Mouse (Mus musculus): ENCODE measurements around the gene Ccpg1os. TPM values are rescaled to one million over a fixed set of nuclear protein-coding genes. Genes with fewer than 3 reads are reported as not detected.
A peak's percentile ranks its signal among the peaks of the same experiment; 100 is the strongest.

Gene Ccpg1os
- total RNA-seq, 2 experiments from 2014 or later: 5.9 to 6.7 TPM

DNA sequence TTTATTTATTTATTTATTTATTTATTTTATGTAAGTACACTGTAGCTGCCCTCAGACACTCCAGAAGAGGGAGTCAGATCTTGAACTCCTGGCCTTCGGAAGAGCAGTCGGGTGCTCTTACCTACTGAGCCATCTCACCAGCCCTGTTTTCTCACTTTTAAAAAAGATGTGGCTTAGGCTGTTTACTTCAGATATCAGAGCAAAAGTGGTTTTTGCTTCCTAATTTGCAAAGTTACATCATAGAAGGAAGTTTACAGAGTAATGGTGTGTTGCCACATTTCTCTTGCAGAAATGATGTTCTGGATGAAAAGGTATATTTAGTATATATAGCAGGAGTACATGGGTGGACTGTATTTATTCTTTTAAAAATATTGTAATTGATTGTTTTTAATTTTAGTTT, 6.2 kb upstream of the Ccpg1os start:
- intact Hi-C loops (cut with DNase I; ENCODE audit: low total_unique reads): no loop called here

DNA sequence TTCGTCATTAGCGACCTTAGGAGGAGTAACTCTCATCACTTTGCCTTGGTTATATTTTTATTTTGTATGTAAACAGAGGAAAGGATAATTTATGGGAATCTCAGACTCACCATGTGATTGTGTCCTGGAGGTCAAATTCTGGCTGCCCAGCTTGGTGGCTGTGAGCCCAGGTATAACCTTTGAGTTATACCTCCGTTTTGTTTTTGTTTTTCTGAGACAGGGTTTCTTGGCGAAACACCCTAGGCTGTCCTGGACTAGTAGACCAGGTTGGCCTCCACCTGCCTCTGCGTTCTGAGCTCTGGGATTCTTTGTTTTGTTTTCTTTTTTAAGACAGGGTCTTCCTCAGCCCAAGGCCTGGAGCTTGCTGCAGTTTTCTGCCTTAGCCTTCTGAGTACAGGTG, 3.5 kb upstream of the Ccpg1os start:
- intact Hi-C loops (cut with DNase I; ENCODE audit: low total_unique reads): no loop called here
- no peak for DNase-seq

More for the DNA sequence above, 6.2 kb upstream of the Ccpg1os start:
- no peak for DNase-seq

DNA sequence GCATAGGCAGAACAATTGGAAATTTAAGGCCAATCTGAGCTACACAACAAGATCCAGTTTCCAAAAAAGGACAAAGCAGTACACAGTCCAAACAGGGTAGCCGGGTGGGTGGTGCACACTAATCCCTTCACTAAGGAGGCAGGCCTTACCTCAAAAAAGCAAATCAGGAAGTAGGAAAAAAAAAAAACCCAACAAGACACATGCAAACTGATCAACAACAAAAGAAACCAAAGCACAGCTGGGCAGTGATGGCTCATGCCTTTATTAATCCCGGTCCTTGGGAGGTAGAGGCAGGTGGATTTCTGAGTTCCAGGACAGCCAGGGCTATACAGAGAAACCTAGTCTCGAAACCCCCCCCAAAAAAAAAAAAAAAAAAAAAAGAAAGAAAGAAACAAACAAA, 2.5 kb upstream of the Ccpg1os start:
- intact Hi-C loops (cut with DNase I; ENCODE audit: low total_unique reads): no loop called here
- DNase-seq: no peak

DNA sequence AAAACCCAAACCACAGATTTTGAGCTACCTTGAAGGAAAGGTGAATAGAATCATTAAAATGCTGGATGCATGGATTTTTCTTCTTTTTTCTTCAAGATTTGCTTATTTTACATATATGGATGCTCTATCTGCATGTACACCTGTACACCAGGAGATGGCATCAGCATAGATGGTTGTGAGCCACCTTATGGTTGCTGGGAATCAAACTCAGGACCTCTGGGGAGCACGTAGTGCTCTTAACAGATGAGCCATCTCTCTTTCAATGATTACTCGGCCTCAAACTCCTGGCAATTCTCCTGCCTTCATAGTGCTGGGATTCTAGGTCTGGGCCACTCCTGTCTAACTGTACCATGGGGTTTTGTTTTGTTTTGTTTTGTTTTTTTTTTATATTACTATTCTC, 2.1 kb downstream of the Ccpg1os start:
- no peak for DNase-seq
- intact Hi-C loops (cut with DNase I; ENCODE audit: low total_unique reads): no loop called here

DNA sequence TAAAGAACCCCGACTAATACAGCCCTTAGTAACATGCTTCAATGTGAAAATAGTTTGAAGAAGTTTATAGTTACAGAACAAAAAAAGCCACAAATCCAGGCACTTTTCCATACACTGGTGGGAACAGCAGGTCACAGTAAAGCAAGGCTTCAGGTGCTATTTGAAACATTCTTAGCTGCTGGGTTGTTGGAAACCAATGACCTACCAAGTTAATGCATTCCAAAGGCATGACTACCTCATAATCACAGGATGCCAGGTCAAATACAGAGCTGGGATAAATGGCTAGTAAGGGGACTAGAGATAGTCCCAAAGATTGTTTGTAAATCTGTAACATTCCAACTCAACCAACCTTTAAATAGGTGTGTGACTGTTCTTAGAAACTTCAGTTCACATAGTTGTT, 9.9 kb downstream of the Ccpg1os start:
- intact Hi-C loops (cut with DNase I; ENCODE audit: low total_unique reads): no loop called here
- no peak for DNase-seq

DNA sequence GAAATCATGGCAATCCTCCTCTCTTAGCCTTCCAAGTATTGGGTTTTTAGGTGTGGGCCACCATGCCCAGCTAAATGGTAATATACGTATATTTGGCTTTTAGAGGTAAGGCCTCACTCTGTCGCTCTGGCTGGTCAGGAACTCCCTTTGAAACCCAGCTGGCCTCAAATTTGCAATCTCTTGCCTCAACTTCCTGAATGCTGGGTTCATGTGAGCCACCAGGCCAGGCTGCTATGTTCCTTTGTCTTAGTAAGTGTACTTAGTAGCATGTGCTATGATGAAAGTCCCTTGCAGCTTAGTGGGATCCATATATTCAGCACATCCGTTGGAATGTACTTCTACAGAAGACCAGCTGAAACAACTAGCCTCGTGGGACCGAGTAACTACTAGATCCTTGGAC, 10.4 kb downstream of the Ccpg1os start:
- intact Hi-C loops (cut with DNase I; ENCODE audit: low total_unique reads): no loop called here

DNA sequence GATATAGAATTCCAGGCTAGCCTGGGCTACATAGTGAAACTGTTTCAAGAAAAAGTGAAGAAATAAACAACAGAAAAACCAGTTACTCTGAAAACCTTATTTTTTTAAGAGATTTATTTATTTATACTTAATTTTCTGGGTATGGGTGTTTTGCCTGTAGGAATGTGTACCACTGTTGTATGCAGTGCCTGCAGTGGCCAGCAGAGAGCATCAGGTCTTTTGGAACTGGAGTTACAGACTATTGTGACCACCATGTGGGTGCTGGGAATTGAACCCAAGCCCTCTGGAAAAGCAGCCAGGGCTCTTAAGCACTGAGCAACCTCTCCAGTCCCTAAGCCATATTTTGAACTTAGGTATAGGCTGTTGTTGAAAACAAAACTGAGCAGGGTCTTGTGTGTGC, 12.2 kb downstream of the Ccpg1os start:
- no peak for DNase-seq
- intact Hi-C loops (cut with DNase I; ENCODE audit: low total_unique reads): no loop called here

More for the DNA sequence above, 10.4 kb downstream of the Ccpg1os start:
- DNase-seq: no peak

DNA sequence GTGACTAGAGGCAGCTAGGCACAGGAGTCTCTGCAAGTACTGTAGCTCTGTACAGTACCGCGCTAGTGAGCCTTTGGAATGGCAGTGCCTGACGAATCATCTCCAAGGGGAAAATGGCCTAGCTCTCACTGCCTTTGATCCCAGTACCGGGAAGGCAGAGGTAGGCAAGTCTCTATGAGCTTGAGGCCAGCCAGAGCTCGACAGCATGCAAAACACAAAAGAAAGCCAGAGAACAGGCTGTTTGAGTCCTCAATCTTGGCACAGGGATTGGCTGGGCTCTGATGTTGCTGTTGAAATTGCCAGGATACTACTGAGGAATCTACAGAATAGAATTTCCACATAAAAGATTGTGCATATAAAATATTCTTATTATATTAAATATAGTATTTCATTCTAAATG, 12.7 kb downstream of the Ccpg1os start:
- intact Hi-C loops (cut with DNase I; ENCODE audit: low total_unique reads): no loop called here
- DNase-seq: no peak

DNA sequence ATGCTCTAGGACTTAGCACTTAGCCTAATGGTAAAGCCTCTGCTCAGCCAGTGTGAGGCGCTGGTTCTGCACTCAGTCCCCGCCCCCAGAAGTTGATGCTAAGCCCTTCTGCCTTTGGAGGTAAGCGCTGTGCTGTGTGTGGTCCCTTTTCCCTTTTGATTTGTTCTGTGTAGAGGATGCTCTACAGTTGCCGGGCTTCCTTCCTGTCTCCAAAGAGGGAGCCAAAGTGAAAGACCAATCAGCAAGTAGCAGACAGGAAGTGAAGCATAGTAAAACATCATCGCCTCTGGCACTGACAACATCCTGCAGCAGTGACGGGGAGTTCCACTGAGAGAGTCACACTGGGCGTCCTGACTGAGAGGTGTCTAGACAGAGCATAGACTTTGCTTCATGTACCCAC, 15.3 kb downstream of the Ccpg1os start:
- intact Hi-C loops (cut with DNase I; ENCODE audit: low total_unique reads): loop anchor here (10.0 kb wide), 1 partner anchor 125 kb away; no protein-coding TSS in a partner anchor
- no peak for DNase-seq

DNA sequence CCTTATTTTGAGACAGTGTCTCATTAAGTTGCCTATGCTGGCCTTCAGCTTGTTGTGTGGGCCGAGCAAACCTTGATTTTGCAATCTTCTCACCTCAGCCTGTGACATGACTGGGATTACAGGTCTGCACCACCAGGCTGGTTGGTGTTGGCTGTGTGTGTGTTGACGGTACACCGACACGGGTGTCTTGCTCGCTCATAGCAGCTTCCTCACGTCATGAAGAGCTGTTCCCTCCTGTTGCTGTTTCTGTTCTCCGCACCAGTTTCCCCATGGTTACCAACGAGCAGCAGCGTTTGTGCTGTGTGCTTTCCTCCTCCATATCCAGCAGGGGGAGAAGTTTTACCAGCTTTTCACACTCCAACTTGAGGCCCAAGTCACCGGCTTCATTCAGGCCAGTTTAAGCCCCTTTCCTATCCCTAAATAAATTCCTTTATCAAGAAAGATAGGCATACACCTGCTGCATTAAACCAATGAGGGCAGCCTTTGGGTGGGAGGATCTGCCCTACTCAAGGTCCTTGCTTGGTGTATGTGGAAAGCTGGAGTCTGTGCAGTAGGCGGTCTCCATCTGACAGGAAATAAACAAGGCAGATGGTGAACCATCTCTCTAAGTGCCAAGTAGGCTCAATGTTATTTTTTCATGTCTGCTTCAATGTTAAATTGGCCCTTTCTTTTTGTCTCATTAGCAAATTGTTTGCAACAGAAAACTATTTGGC, 16.7 kb downstream of the Ccpg1os start:
- no peak for DNase-seq
- intact Hi-C loops (cut with DNase I; ENCODE audit: low total_unique reads): loop anchor here (10.0 kb wide), 1 partner anchor 126 kb away; no protein-coding TSS in a partner anchor

DNA sequence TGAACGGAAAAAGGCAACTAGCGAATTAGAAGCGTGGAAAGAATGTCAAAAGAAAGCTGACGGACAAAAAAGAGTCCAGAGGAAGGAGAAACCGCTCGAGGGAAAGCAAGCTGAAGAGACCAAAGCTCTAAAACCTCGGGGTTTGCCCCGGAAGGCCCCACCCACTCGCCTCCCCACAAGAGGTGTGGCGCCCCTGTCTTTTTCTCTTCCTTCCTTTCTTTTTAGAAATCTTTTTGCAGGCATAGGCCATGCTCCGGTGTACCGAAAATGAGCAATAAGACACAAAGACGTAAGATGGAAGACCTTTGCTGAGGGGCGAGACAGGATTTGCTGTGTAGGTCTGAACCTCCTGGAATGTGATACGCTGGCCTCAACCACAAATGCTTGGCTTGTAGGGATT, 23.2 kb downstream of the Ccpg1os start:
- DNase-seq: no peak
- intact Hi-C loops (cut with DNase I; ENCODE audit: low total_unique reads): loop anchor here (10.0 kb wide), 1 partner anchor 133 kb away; no protein-coding TSS in a partner anchor

DNA sequence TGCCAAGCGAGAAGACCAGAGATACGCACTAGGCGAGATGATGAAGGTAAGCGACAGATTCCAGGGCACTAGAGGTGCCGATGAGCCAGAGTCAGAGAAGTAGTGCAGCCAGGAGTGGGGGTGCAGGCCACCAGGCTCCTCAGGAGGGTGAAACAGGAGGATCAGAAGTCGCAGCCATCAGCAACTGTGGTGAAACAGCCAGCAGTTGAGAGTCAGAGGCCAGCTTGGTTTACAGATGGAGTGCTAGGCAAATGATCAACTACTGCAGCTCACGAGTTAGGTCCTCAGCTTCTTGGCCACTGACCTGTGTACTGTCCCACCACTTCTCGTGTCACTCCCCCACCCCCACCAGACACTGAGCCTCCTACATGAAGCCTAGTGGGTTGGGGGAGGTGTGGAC, 23.8 kb downstream of the Ccpg1os start:
- intact Hi-C loops (cut with DNase I; ENCODE audit: low total_unique reads): loop anchor here (10.0 kb wide), 1 partner anchor 133 kb away; no protein-coding TSS in a partner anchor
- no peak for DNase-seq

DNA sequence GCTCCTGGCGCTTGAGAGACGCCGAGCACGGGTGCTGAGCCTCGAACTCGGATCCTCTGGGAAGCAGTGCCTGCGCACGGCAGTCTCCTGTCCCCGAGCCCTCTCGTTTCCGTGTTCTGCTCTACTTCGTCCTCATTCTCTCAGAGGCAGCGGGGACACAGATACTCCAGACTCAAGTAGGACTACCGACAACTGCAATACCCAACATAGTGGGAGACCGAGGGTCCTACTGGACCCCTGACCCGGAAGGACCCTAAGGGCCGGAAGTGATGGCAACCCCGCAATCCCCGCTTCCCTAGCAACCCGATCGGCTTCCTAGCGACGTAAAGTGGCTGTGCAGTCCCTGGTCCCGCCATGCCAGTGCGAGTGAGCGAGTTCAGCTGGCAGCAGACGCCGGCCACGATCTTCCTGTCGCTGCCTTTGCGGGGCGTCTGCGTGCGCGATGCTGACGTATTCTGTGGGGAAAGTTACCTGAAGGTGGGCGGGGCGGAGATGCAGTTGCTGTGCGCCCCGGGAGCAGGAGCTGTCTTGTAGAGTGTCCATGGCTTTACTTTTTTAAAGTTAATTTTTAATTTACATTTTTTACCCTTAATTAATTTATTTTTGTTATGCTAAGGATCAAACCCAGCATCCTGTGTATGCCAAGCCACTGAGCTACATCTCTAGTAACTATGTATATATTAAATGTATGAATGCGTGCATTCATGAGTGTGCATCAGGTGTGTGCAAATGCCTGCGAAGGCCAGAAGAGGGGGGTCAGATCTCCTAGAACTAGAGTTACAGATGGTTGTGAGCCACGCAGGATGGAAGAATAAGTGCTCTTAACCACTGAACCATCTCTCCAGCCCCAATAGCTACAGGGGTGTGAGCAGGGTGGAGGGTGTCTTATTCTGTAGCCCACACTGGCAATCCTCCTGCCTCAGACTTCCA, 26.4 kb downstream of the Ccpg1os start, which contains the start of the genes Dyx1c1 and Gm44503:
Dyx1c1 (plus strand) TSS at position 265 of the 930 bp plus-strand sequence.
Gm44503 (plus strand) TSS at position 332 of the 930 bp plus-strand sequence.
- intact Hi-C loops (cut with DNase I; ENCODE audit: low total_unique reads): no loop called here
- peak; percentile 77 for DNase-seq

DNA sequence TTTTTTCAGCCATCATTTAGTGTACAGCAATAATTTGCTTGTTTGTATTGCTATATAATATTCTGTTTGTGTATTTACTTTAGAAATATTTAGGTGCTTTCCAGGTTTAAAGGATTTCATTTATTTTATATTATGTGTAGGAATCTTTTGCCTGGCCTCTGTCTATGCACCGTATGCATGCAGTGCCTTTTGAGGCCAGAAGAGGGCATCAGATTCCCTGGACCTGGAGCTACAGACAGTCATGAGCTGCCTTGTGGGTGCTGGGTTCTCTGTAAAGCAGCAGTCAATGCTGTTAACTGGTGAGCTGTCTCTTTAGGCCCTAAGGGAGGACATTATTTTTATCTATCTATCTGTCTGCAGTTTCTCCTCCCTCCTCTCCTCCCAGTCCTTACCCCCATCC, 29.6 kb downstream of the Ccpg1os start:
- peak; percentile 15 for DNase-seq
- intact Hi-C loops (cut with DNase I; ENCODE audit: low total_unique reads): no loop called here

DNA sequence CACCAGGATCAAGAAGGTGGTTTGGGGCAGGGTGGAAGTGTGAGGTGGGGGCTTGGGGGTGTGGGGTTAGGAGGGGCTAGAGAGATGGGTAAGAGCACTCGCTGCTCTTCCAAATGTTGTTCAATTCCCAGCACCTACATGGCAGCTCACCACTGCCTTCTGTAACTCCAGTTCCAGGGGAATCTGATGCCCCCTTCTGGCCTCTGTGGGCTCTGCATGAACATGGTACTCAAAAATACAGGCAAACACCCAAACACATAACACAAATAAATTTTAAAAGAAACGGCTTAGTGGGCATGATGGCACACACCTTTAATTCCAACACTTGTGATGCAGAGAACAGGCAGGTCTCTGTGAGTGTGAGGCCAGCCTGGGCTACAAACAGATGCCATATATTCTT, 30.4 kb downstream of the Ccpg1os start:
- intact Hi-C loops (cut with DNase I; ENCODE audit: low total_unique reads): no loop called here
- DNase-seq: no peak

DNA sequence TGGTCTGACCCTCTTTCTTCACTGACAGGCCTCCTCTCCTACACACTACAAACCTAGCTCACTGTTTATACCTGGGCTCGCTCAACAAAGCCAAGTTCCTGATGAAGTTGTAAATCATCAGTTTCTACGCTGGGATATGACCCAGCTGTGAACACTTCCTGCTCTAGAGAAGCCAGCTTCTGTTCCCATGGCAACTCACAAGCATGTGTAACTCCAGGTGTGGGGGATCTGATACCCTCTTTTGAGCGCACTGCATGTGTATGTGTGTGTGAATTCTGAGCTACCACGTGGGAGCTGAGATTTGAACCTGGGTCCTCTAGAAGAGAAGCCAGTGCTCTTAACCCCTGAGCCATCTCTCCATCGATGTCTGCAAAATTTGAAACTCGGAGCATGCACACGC, 35.6 kb downstream of the Ccpg1os start:
- intact Hi-C loops (cut with DNase I; ENCODE audit: low total_unique reads): no loop called here
- DNase-seq: no peak

DNA sequence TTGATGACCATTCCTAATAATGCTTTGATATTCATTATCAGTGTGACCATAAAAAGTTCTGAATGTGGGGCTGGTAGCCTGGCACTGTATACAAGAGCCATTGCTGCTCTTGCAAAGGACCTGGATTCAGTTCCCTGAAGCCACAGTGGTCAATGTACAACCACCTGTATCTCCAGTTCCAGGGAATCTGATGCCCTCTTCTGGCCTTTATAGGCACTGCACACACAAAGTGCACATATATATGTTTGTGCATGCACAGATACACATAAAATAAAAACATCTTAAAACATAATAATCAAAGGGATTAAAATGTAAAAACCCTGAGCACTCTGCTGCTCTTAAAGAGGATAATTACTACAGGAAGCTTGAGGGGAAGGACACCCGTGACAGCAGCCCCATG, 38.2 kb downstream of the Ccpg1os start:
- intact Hi-C loops (cut with DNase I; ENCODE audit: low total_unique reads): no loop called here

DNA sequence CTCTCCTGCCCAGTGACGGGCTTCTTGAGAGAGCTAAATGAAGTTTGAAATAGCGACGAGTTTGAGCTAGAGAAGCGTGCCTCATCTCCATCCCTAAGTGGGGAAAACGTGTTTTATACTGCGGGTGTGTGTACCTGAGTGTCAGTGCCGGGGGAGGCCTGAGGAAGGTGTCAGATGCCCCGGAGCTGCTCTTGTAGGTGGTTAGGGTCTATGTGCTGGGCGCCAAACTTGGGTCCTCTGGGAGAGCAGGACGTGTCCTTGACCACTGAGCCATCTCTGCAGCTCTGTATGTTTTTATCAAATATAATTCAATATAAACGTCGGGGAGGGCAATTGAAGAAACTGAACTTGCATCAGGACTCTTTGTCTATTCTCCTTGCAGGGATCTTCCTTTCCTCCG, 40.9 kb downstream of the Ccpg1os start:
- intact Hi-C loops (cut with DNase I; ENCODE audit: low total_unique reads): no loop called here
- no peak for DNase-seq

More for the DNA sequence above, 38.2 kb downstream of the Ccpg1os start:
- DNase-seq: no peak

DNA sequence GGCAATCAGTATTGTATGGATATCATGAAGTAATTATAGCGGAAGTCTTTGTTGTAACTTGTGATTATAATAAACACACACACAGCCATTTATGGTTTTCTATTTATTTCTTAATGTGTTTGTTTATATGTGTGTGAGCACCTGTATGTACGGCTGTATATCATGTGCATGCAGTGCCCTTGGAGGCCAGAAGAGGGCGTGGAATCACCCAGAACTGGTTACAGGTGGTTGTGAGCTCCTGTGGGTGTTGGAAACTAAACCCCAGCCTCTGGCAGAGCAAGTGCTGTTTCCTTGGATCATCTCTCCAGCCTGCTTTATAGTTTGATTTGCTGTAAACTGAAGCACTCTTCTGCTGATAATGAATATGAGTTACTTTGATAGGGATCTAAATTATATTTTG, 41.8 kb downstream of the Ccpg1os start:
- intact Hi-C loops (cut with DNase I; ENCODE audit: low total_unique reads): no loop called here
- DNase-seq: no peak

DNA sequence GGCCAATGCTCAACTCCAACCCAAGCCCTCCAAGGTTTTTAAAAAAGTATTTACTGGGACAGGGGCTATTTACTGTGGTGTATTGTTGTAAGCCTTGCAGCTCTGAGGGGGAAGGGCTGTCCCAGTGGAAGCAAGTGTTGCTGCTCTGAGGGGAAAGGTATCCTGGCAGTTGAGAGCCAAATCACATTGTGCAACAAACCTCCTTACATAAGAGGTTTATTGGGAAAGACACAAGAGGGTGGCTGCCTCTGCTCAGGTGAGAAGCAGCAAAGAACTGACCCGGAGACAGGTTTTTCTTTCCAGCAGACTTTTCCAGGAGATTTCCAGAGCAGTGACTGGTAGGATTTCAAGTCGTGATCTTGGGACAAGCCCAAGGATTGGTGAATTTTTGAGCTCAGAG, 48.9 kb downstream of the Ccpg1os start:
- DNase-seq: no peak
- intact Hi-C loops (cut with DNase I; ENCODE audit: low total_unique reads): no loop called here

Data from gastrocnemius, postnatal 14 days (tissue).